Mouse (Mus musculus): ENCODE results near the gene Zfp978.
"Not testable (repeated sequence)": the region's sequence is repeated elsewhere in the genome, so short reads cannot be mapped to it uniquely, and the experiment has no call there.

DNA sequence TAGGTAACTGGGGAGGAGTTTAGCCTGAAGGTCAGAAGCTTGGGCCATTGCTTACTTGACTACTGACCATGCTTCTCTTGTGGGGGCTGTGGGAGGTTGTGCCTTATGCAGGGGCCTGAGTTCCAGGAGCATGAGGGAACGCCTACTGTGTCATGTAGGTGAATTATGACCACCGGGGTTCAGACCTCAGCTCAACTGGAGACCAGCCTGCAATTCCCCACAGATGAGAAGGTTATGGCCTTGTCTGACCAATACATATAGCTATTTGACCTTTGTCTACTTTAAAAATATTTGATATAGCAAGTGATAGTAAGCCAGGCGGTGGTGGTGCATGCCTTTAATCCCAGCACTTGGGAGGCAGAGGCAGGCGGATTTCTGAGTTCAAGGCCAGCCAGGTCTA is 22.1 kb downstream of the Zfp978 start:
- not testable (repeated sequence) for TF ChIP-seq CTCF, EP300 (IDR thresholded peaks at IDR 0.05; ENCODE audit: low read depth)
